Mouse (Mus musculus) liver, postnatal 0 days (tissue): ENCODE data around the gene Rnf135.

Experiments
- CTCF ChIP-seq: sonication (generic); IDR thresholded peaks from 2 replicates; pipeline ENCODE4 v1.5.1; 2016; ENCODE audit warnings: antibody characterized with exemption, low read depth
- EP300 ChIP-seq: IDR thresholded peaks from 2 replicates; pipeline ENCODE4 v1.6.1; 2016; ENCODE audit warnings: antibody characterized with exemption, low read depth, mild to moderate bottlenecking

GRCm38 (mm10) chr11:80137773-80138172 is 45.9 kb upstream of the Rnf135 start:
- no peak for TF ChIP-seq CTCF
- no peak for TF ChIP-seq EP300
